Mouse (Mus musculus): ENCODE results near the gene Mfsd2b.
"Not testable (repeated sequence)": the region's sequence is repeated elsewhere in the genome, so short reads cannot be mapped to it uniquely, and the experiment has no call there.

Mfsd2b gene

DNA sequence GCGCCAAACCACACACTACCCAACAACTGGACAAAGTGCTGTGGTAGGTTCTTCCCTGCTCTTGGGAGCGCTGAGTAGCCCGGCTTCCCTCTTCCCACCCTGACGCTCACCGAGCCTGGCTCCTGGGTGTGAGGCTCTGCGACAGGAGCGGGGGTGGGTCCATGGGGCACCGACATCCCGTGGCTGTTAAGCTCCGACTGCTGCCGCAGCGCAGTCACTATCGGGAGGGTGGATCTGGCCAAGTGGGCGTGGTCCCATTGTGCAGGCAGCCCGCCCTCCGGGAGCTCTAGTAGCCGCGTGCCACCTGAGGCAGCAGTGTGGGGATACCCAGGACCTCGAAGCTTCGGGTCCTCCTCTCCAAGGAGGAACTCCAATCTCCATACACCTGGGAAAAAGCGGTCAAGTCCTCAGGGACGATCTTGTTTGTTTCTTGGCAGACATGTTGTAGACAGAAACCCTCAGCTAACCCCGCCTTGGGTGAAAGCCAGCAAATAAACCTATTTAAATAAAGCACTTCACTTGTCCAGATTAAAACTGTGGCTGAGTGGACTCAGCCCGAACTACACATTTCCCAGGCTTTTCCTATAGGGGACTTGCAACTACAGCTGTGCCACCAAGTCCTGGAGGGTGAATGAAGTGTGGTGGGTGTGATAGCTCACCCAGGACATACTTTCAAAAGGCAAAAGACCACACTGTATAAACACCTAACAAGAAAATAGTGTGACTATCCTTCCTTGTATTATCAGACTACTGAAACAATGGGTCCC lies at the start of gene Mfsd2b:
Mfsd2b (minus strand) TSS at position 199 of the 767 bp plus-strand sequence.
- peak; percentile 90 to 92 for DNase-seq (ENCODE audit: low spot score in 2 of 2)

DNA sequence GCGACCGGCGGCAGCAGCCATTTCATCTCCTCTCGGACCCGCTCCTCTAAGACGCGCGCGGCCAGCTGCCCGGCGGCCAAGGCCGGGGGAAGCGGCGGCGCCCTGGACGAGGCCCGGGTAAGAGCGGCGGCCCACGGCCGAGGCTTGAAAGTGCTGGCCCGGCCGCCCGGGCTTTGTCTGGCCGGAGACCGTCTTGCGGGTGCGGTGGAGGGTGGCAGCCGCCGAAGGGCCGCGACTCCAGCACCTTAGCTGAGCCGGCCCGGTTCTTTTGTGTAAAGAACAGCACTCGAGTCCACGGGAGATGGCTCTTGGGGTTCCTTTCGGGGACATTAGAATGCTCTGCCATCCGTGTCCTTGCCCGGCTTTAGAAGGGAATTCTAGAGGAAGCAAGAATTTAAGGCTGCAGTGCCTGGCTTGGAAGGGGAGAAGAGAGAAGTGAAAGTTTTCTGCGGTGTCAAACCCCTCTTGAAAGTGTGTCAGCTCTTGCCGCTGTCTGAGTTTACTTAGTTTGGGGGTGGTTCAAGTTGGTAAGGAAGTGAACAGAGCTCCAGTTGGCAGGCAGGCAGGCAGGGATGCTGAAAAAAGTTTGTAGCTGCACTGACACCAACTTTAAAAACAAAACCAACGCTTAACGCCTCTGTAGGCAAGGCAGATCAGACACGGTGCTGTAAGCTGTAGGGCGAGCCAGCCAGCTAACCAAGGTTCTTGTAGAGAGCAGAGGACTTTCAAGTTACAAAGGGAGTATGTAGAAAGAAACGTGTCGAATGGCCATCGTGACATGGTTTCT lies 43.8 kb upstream of the Mfsd2b start:
- DNase-seq (ENCODE audit: low spot score in 2 of 2) = peak; percentile 56 to 85

DNA sequence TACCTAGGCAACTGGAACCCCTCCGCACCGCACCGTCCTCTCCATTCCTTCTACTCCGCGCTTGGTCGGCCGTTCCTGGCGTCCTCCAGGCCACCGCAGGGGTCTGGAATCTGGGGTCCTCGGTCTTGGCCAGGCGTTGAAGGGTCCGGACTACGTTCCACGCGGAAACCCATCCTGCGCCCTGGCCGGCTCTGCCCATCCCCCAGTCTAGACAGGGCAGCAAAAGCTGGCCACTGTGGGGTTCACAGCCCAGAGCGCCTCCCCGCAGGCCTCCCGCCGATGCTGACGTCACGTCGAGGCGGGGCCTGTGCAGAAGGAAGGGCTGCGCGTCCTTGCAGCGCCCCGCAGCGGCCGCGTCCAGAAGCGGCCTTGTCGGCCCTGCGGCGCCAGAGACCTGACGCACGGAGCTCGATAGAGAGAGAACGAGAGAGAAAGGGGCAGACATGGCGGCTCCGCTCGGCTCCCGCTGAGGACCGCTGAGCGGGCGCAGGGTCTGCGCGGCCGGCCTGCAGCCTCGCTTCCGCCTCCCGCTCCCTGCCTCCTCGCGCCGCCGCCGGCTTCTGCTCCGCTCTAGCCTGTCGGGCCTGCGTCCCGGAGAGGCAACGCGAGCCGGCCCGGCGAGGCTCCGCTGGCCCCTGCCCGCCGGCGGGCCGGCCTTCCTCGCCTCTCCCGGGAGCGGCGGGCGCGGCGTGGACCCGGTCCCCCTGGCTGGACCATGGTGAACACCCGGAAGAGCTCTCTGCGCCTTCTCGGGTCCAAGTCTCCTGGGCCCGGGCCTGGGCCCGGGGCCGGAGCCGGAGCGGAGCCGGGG lies 43.0 kb upstream of the Mfsd2b start, which contains the start of gene Atad2b:
Atad2b (plus strand) TSS at position 360 of the 811 bp plus-strand sequence.
- DNase-seq (ENCODE audit: low spot score in 2 of 2) = peak; percentile 97 to 99

DNA sequence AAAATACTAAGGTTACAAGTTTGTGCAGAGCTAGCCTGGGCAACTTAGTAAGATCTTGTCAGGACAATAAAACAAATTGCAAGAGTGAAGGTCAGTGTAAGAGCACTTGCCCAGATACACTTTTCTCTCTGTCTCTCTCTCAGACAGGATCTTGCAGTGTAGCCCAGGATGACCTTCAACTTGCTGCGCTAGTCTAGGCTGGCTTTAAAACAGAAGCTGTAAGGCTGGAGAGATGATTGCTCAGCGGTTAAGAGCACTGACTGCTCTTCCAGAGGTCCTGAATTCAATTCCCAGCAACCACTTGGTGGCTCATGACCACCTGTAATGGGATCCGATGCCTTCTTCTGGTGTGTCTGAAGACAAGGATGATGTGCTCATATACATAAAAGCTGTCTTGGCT lies 40.8 kb upstream of the Mfsd2b start:
- DNase-seq (ENCODE audit: low spot score in 2 of 2) = no peak

DNA sequence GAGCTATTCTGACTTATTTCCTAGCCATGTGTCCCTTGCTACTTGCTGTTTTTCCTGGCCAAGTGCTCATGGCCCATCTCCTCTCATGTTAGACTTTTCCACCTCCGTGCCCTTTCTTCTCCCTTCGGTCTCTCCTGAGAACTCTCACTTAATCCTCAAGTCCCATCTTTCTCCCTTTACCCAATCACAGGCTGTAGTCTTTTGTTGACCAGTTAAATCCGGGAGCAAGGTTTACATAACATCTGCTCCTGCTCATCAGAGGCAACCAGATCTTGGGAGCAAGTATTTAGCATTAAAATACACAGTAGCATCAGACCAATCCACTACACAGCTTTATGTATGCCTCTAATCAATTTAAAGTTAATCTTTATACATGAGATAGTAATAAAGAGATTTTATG lies 40.3 kb upstream of the Mfsd2b start:
- DNase-seq (ENCODE audit: low spot score in 2 of 2) = no peak

DNA sequence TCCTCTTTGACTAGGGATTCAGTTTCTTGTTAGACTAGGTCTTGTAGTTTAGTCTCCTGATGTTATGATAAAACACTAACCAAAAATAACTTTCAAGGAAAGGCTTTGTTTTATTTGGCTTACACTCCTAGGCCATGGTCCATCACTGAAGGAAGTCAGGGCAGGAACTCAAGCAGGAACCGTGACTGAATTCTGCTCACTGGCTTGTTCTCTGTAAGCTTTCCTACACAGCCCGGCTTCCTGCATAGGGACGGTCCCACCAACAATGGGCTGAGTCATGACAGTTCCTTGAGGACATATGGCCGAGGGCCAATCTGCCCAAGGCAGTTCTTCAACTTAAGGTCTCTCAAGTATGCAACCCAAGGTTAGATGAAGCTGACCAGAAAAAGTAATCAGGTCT lies 37.6 kb upstream of the Mfsd2b start:
- DNase-seq (ENCODE audit: low spot score in 2 of 2) = no peak

DNA sequence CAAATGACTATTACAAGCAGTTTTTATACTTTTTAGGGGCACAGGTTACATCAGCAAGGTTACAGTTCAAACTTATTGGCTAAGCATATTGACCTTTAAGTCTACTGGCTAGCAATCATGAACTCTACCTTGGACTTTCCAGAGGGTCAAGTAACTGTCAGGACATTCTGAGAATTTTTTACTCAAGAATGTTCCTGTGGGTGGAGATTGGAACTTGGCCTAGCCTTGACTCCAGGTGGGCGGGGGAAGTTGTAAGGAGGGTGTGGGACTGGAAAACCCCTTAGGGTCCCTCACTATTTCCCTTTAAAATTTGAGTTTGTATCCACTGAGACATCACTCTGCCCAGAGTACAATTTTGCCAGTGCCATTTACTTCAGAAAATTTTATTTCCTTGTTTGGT lies 36.3 kb upstream of the Mfsd2b start:
- DNase-seq (ENCODE audit: low spot score in 2 of 2) = not testable (repeated sequence)

DNA sequence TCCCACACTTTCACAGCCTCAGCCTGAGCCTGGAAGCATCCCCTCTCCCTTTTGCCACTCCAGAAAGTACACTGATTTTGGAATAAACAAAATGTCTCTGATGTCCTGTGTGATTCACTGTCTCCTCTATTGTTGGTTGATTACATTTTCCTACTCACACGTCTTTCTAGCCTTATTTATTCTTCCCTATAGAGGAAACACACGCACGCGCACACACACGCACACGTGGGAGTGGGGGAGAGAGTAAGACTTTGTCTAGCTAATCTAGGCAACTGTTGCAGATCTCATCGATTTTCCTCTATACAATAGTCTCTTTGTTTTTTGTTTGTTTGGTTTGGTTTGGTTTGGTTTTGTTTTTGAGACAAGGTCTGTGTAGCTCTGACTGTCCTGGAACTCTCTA lies 34.2 kb upstream of the Mfsd2b start:
- no peak for DNase-seq (ENCODE audit: low spot score in 2 of 2)

DNA sequence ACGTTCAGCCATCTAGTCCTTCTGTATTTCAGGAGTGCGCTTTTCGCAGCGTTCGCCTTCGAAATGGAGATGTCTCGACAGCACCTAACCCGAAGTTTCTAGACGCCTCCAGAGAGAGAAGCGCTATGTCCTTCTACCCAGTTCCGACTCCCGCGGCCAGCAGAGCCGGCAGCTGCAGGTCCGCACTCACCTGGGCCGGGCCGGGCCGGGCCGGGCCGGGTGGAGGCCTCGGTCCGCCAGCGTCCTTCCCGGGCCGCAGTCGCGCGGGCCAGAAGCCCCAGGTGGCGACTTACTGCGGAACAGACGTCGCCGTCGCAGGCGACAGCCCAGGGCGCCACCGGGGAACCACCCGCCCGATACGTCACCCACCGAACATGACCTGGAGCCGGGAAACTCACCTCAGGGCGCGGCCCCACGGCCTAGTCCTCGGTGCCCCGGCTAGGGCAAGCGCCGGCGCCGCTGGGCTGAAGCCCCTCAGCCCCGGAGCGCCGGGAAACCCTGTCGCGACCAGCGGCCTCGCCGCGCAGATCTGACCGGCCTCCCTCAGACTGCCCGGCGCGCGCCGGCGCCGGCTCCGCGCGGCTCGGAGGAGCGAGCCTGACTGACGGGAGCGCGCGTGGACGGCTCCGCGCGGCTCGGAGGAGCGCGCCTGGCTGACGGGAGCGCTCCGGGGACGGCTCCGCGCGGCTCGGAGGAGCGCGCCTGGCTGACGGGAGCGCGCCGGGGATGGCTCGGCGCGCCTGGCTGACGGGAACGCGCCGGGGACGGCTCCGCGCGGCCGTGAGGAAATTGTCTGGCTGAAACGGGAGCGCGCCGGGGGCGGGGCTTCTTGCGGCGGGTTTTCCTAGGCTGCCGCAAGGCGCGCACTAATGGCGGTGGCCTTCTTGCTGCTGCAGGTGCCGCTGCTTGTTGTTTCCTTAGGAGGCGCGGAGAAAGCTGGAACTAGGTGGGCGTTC lies 33.1 kb upstream of the Mfsd2b start, which contains the start of gene Ubxn2a:
Ubxn2a (minus strand) TSS at position 755 of the 956 bp plus-strand sequence.
- peak; percentile 96 to 98 for DNase-seq (ENCODE audit: low spot score in 2 of 2)

DNA sequence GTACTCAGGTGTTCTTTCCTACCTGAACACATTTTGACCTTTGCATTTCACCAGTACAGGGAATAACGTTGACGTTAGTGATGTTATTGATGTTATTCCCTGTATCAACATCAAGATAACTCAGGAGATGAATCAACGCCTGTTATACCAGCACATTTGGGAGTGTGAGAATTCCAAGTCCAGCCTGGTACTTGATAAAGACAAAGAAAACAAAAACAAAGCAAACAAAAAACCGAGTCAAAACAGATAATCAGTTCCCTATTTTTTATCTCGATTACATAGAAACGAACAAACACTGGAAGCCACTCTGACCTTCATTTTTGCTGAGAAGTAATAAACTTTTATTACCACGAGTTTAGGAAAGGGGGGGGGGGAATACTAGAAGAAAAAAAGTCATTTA lies 32.3 kb upstream of the Mfsd2b start:
- no peak for DNase-seq (ENCODE audit: low spot score in 2 of 2)

DNA sequence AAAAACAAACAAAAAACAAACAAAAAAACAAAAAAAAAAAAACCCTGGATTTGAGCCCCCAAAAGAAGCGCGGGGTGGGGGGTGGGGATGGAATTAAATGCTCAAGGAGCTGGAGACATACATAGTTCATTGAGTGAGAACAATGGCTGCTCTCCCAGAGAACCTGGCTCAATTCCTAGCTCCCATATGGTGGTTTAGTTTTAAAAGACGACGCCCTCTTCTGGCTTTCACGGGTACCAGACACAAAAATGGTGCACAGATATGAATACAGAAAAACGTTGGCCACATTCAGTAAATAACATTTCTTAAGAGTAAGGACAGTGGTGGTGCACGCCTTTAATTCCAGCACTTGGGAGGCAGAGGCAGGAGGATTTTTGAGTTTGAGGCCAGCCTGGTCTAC lies 31.8 kb upstream of the Mfsd2b start:
- no peak for DNase-seq (ENCODE audit: low spot score in 2 of 2)

DNA sequence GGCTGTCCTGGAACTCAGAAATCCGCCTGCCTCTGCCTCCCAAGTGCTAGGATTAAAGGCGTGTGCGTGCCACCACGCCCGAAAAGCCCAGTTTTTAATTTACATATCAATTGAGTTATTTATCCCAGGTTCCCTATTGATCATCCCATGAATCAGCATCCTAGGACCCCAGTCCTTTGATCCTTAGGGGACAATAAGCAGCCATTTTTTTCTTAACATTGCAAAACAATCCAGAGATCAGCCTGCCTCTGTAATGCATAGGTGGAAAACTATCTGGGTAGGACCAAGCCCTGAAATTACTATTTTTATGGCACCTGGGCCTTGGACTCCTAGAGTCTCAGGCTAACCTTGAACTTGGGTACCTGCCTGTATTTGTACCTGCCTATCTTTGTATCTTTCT lies 23.9 kb upstream of the Mfsd2b start:
- DNase-seq (ENCODE audit: low spot score in 2 of 2) = no peak

DNA sequence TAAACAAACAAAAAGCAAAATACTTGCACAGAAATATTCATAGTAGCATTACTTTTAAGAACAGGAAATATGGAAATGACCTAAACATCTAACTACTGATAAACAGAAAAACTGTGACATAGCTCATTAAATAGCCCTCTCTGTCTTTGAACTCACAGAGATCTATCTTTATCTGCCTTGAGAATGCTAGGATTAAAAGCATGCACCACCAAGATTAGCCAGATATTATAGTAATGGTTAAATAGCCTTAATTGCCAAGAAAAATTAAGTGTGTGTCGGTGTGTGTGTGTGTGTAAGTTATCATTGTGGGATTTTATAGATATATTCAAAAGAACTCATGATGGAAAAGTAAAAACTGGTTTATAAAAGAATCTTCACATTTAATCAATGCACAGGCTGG lies 15.7 kb upstream of the Mfsd2b start:
- DNase-seq (ENCODE audit: low spot score in 2 of 2) = no peak

DNA sequence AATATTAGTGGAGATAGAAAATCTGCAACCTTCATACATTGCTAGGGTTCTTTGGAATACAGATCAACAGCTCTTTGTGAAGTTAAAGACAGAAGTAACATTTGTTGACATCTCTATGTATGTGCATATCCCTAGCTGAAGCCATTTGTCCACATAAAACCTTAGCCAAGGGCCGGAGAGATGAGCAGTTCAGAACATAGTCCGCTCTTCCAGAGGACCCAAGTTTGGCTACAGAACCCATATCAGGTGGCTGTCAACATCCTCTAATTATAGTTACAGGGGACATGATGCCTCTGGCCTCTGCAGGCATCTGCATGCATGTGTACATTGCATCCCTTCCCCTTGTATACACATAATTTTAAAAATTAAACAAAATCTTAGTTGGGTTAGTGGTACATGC lies 15.1 kb upstream of the Mfsd2b start:
- no peak for DNase-seq (ENCODE audit: low spot score in 2 of 2)

DNA sequence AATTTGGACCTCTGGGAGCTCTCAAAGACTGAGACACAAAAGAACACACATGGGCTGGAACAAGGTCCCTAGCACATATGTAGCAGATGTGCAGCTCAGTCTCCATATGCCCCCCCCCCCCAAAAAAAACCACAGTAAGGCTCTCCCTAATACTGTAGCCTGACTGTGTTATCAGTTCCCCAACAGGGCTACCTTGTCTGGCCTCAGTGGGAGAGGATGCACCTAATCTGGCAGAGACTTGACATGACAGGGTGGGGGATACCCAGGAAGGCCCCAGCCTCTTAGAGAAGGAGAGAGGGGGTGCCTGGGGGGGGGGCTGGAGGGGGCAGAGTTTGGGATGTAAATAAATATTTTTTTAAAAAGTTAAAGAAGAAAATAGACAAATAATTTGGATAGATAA lies 14.6 kb upstream of the Mfsd2b start:
- DNase-seq (ENCODE audit: low spot score in 2 of 2) = no peak

DNA sequence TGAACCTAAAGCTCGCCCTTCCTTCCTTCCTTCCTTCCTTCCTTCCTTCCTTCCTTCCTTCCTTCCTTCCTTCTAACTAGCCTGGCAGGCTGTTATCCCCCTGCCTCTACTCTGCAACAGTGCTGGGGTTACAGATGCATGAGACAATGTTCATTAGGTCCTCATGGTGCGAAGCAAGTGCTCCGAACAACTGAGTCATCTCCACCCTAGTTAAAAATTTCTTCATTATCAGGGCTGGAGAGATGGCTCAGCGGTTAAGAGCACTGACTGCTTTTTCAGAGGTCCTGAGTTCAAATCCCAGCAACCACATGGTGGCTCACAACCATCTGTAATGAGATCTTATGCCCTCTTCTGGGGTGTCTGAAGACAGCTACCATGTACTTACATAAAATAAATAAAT lies 12.4 kb upstream of the Mfsd2b start:
- not testable (repeated sequence) for DNase-seq (ENCODE audit: low spot score in 2 of 2)

DNA sequence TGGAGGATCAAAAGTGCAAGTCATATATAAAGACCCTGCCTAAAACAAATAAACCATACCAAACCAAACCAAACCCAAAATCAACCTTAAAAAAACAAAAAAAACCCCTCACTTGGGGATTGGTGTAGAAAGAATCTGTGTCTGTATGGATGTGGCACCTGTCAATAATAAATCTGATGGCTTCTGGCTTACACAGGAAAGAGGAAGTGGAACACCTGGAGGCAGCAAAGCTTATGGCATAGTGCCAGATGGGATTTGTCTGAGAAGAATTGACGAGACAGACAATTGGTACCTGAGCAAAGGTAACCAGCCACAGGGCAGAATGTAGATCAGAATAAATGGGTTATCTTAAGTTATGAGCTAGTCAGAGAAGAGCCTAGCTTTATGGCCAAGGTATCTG lies 10.9 kb upstream of the Mfsd2b start:
- no peak for DNase-seq (ENCODE audit: low spot score in 2 of 2)

DNA sequence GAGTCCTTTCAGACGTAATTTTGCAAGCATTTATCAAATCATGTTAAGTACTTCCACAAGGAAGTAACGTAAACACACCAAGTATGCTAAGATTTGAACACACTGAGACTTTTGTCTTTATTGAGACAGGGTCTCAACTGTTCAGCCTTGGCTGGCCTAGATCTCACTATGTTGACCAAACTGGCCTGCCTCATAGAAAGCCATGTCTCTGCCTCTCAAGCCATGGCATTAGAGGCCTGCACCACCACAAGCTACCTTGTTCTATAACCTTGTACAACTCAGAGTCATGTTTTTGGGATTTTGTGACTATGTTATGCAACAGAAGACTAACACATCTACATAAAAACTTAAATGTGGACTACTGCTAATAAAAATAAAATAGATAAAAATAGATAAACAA lies 7.9 kb upstream of the Mfsd2b start:
- no peak for DNase-seq (ENCODE audit: low spot score in 2 of 2)

DNA sequence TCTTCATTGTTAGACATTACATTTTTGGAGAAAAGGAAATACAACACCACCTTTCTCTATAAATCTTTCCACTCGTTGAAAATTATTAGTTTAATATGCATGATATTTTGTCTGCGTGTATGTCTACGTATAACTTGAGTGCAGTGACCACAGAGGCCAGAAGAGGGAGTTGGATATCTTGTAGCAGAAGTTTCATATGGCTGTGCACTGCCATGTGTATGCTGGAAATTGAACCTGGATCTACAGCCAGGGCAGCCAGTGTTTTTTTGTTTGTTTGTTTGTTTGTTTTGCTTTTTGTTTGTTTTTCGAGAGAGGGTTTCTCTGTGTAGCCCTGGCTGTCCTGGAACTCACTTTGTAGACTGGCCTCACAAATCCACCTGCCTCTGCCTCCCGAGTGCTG lies 4.9 kb upstream of the Mfsd2b start:
- DNase-seq (ENCODE audit: low spot score in 2 of 2) = peak; percentile 45 to 61

DNA sequence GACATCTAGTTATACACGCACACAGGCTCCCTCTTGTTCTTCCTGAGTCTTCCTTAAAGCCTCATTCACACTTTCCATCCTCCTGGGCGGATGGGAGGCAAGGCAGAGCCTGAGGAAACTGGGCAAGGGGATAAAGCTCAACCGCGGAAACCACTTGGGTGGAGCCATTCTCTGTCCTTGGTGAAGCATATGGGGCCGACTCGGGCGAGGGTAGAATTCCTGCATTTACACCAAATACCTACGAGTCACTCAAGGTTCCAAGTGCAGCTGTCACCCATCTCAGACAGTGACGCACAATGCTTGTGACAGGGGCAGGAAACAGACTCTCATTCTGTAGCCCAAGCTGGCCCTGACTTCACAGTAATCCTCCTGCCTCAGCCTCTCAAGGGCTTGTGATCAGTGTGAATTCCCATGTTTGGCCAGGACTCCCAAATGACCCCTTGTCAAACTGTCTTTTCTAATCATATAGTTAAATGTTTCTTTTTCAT lies 4.2 kb upstream of the Mfsd2b start:
- no peak for DNase-seq (ENCODE audit: low spot score in 2 of 2)

DNA sequence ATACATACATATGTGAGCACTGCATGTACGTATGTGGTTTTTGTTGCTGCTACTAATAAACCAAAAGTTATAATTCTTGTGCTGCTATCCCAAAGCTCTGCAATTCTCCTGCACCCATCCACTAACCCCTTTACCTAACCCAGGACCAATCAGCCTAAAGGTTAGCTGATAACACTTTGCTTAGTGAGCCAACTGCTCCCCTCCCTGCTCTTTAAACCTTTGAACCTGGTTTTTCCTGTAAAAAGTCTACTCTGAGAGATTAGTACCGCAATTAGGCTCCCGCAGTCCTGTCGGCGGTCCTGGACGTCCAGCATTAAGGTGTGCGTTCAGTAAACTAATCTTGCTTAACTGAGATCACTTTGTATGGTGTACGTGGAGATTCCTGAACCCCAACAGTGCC lies 1.5 kb upstream of the Mfsd2b start:
- no peak for DNase-seq (ENCODE audit: low spot score in 2 of 2)
